Mouse (Mus musculus): ENCODE results near the gene Mkrn2. TPM values are rescaled to one million over a fixed set of nuclear protein-coding genes. Genes with fewer than 3 reads are reported as not detected.

The Mkrn2 gene
- total and polyA plus RNA-seq, 2 experiments from 2014 or later: 19.1 to 34.4 TPM

DNA sequence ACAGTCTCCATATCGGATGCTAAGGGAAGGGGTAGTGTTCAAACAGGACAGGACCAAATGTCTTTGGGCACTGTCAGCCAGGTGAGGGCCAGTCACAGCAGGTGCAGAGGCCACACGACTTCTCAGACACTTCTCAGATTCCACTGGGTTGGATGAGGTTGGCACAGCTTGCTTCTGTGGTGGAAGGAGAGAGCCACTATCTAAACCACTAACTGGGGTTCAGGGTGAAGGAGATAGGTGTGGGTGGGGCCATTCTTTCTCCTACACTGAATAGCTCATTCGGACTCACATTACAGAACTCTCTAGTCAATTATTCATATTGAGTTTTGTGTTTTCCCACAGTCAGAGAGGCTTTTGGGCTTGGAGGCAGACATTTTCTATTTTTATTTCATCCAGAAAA, 6.0 kb upstream of the Mkrn2 start:
- 72% methylated on average over 3 of the region's 3 CpGs for WGBS
- no peak overlapping the region for H3K27ac ChIP-seq (ENCODE audit: low read depth, low read length)
- H3K9me3 ChIP-seq (ENCODE audit: low read length): no peaks in the 10 kb centered on the region
- no peaks in the 10 kb centered on the region; the same call in 1 of the 2 replicates for H3K27me3 ChIP-seq (ENCODE audit: insufficient read depth, low read length)
- H3K4me1 ChIP-seq (ENCODE audit: insufficient read depth, low read length): no peaks in the 10 kb centered on the region
- DNase-seq (ENCODE audit: low spot score): no peak
- H3K4me3 ChIP-seq (ENCODE audit: low read depth, low read length): no peak overlapping the region
- ATAC-seq (ENCODE audit: low FRiP score): no peak
- no peak overlapping the region for H3K4me2 ChIP-seq (ENCODE audit: low read depth, low read length, poor library complexity, severe bottlenecking)
- H3K36me3 ChIP-seq (ENCODE audit: insufficient read depth, low read length): no peaks in the 10 kb centered on the region
- H3K9ac ChIP-seq (replicated peaks; ENCODE audit: low read length, poor library complexity, severe bottlenecking): no peak overlapping the region
- no peak for TF ChIP-seq CTCF (IDR thresholded peaks at IDR 0.05)

DNA sequence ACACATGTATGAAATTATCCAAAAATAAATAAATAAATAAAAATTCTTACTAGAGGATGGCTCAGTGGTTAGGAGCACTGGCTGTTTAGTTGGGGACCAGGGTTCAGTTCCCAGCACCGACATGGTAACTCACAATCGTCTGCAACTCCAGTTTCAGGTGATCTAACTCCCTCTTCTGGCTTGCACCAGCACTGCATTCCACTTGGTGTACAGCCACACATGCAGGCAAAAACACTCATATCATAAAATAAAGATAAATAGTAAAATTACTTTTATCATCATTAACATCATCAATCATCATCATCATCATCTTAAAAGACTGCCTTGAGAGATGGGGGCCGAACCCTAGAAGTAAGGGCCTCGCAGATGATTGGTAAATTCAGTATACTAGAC, 384 bp upstream of the Mkrn2 start:
- Histone ChIP-seq H3K4me3 (ENCODE audit: low read depth, low read length) (peak overlapping the region; percentile 84; the same call in 1 of the 2 replicates), H3K4me1 (ENCODE audit: insufficient read depth, low read length) (peaks cover 5% of the 10 kb centered on the region; the same call in 1 of the 2 replicates), H3K4me2 (ENCODE audit: low read depth, low read length, poor library complexity, severe bottlenecking) (no peak overlapping the region), H3K36me3 (ENCODE audit: insufficient read depth, low read length) (peaks cover 4% of the 10 kb centered on the region; the same call in 1 of the 2 replicates), H3K27ac (ENCODE audit: low read depth, low read length) (no peak overlapping the region), H3K9ac (replicated peaks; ENCODE audit: low read length, poor library complexity, severe bottlenecking) (no peak overlapping the region), H3K9me3 (ENCODE audit: low read length) (no peaks in the 10 kb centered on the region), H3K27me3 (ENCODE audit: insufficient read depth, low read length) (no peaks in the 10 kb centered on the region)
- DNase-seq (ENCODE audit: low spot score) (no peak), ATAC-seq (ENCODE audit: low FRiP score) (peak; percentile 32; the same call in 1 of the 2 replicates)
- peak; percentile 44 for TF ChIP-seq CTCF (IDR thresholded peaks at IDR 0.05)
- 67% methylated on average over 4 of the region's 4 CpGs for WGBS

DNA sequence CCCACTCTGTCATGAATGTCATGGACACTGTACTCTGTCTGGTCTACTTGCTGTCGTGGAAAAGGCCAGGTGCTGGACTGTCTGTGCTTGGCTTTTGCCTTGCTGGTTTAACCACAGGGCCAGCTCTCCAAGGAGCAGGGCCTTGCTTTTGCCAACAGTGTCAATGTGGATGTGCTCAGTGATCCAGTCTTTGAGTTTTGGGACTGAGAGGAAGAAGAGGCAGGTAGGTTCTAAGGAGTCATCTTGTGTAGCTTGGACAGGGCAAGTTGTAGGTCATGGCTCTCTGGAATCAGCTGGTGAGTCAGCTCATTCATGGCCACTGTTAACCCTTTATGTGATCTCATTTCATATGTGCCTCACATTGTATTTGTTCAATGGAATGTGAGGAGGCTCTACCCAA, 4.8 kb downstream of the Mkrn2 start:
- WGBS: 86% methylated on average over 1 of the region's 1 CpGs
- no peak for ATAC-seq (ENCODE audit: low FRiP score)

GRCm38 (mm10) chr6:115607429-115607828, 5.7 kb downstream of the Mkrn2 start:
- Histone ChIP-seq H3K4me3 (ENCODE audit: low read depth, low read length) (no peak overlapping the region), H3K4me1 (ENCODE audit: insufficient read depth, low read length) (peaks cover 5% of the 10 kb centered on the region; the same call in 1 of the 2 replicates), H3K4me2 (ENCODE audit: low read depth, low read length, poor library complexity, severe bottlenecking) (no peak overlapping the region), H3K9ac (replicated peaks; ENCODE audit: low read length, poor library complexity, severe bottlenecking) (no peak overlapping the region), H3K36me3 (ENCODE audit: insufficient read depth, low read length) (peaks cover 24% of the 10 kb centered on the region), H3K27ac (ENCODE audit: low read depth, low read length) (no peak overlapping the region), H3K27me3 (ENCODE audit: insufficient read depth, low read length) (no peaks in the 10 kb centered on the region), H3K9me3 (ENCODE audit: low read length) (no peaks in the 10 kb centered on the region)
- no peak for DNase-seq (ENCODE audit: low spot score)
- 53% methylated on average over 4 of the region's 4 CpGs for WGBS
- ATAC-seq (ENCODE audit: low FRiP score): no peak
- no peak for TF ChIP-seq CTCF (IDR thresholded peaks at IDR 0.05)

More for the DNA sequence above, 4.8 kb downstream of the Mkrn2 start:
- no peaks in the 10 kb centered on the region for H3K9me3 ChIP-seq (ENCODE audit: low read length)
- H3K27ac ChIP-seq (ENCODE audit: low read depth, low read length): no peak overlapping the region
- H3K36me3 ChIP-seq (ENCODE audit: insufficient read depth, low read length): peaks cover 18% of the 10 kb centered on the region
- H3K4me2 ChIP-seq (ENCODE audit: low read depth, low read length, poor library complexity, severe bottlenecking): no peak overlapping the region
- H3K4me1 ChIP-seq (ENCODE audit: insufficient read depth, low read length): peaks cover 5% of the 10 kb centered on the region; the same call in 1 of the 2 replicates
- no peak overlapping the region for H3K9ac ChIP-seq (replicated peaks; ENCODE audit: low read length, poor library complexity, severe bottlenecking)
- no peak for DNase-seq (ENCODE audit: low spot score)
- TF ChIP-seq CTCF (IDR thresholded peaks at IDR 0.05): no peak
- no peak overlapping the region for H3K4me3 ChIP-seq (ENCODE audit: low read depth, low read length)
- no peaks in the 10 kb centered on the region for H3K27me3 ChIP-seq (ENCODE audit: insufficient read depth, low read length)

- Histone ChIP-seq H3K36me3 (ENCODE audit: insufficient read depth, low read length) (peaks cover 30% of the 10 kb centered on the region), H3K4me1 (ENCODE audit: insufficient read depth, low read length) (no peaks in the 10 kb centered on the region), H3K27ac (ENCODE audit: low read depth, low read length) (no peak overlapping the region), H3K27me3 (ENCODE audit: insufficient read depth, low read length) (no peaks in the 10 kb centered on the region), H3K9ac (replicated peaks; ENCODE audit: low read length, poor library complexity, severe bottlenecking) (no peak overlapping the region), H3K4me2 (ENCODE audit: low read depth, low read length, poor library complexity, severe bottlenecking) (no peak overlapping the region), H3K4me3 (ENCODE audit: low read depth, low read length) (no peak overlapping the region), H3K9me3 (ENCODE audit: low read length) (no peaks in the 10 kb centered on the region)
- no peak for ATAC-seq (ENCODE audit: low FRiP score)
- 67% methylated on average over 3 of the region's 3 CpGs for WGBS
- peak; percentile 68 for TF ChIP-seq CTCF (IDR thresholded peaks at IDR 0.05)
- no peak for DNase-seq (ENCODE audit: low spot score)
Observed at GRCm38 (mm10) chr6:115609121-115609520, 7.4 kb downstream of the Mkrn2 start.

- Histone ChIP-seq H3K27me3 (ENCODE audit: insufficient read depth, low read length) (no peaks in the 10 kb centered on the region), H3K9me3 (ENCODE audit: low read length) (no peaks in the 10 kb centered on the region), H3K9ac (replicated peaks; ENCODE audit: low read length, poor library complexity, severe bottlenecking) (no peak overlapping the region), H3K4me1 (ENCODE audit: insufficient read depth, low read length) (no peaks in the 10 kb centered on the region), H3K36me3 (ENCODE audit: insufficient read depth, low read length) (peaks cover 30% of the 10 kb centered on the region), H3K4me3 (ENCODE audit: low read depth, low read length) (no peak overlapping the region), H3K4me2 (ENCODE audit: low read depth, low read length, poor library complexity, severe bottlenecking) (no peak overlapping the region), H3K27ac (ENCODE audit: low read depth, low read length) (no peak overlapping the region)
- TF ChIP-seq CTCF (IDR thresholded peaks at IDR 0.05): no peak
- ATAC-seq (ENCODE audit: low FRiP score) (no peak), DNase-seq (ENCODE audit: low spot score) (no peak)
- 97% methylated on average over 5 of the region's 5 CpGs for WGBS
Observed at GRCm38 (mm10) chr6:115610301-115610700, 8.6 kb downstream of the Mkrn2 start.

Measured in midbrain, postnatal 0 days (tissue).